Mouse (Mus musculus) embryo, embryonic 10.5 days (tissue): Measurements from ENCODE around the gene Il24.

Source experiments
- DNase-seq: peaks from one replicate; pipeline ENCODE4 v3.0.0-alpha.2; 2015; ENCODE audit warnings: low spot score

Il24 gene

GRCm38 (mm10) chr1:130850405-130850804 lies 36.8 kb downstream of the Il24 start:
- DNase-seq = no peak

DNA sequence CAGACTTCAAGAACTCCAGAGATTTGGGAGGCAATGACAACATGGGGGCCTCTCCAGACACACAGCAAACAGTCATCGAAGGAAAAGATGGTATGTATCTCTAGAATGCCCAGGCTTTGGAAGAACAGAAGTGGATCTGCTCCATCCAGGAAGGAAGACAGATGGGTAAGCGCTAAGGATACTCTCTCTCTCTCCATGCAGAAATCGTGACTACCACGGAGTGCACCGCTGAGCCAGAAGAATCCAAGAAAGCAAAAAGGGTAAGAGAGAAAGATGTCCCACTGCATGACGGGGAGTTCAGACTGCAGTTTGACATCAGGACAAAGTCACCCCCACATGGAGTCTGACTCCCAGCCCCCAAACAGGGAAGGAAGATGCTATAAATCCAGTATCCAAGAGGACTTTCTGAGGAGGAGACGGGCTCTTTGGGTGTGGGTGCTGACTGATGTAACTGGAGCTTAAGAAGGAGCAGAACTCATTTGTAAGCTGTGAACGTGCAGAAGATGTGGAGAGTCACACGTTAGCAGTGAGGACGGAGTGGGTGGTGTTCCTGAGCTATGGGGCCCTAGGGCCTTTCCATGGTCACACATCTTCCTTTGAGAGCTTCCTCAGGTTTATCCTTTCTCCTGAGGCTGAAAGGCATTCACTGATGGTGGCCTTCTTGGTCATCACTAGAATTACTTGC lies 37.6 kb downstream of the Il24 start:
- no peak for DNase-seq

GRCm38 (mm10) chr1:130844516-130844915 lies 42.7 kb downstream of the Il24 start:
- DNase-seq = no peak

DNA sequence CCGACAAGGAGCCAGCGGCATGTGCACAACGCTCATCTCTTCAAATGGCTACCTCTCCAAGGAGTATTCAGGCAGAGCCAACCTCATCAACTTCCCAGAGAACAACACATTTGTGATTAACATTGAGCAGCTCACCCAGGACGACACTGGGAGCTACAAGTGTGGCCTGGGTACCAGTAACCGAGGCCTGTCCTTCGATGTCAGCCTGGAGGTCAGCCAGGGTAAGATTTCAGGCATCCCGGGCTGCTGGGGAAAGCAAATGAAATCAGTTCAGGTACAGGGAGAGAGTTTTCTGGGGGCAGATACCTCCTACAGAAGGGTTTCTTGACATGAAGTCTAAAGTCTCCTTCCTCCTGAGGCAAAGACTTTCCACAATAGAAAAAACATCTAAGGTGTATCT lies 45.6 kb downstream of the Il24 start:
- DNase-seq = no peak

DNA sequence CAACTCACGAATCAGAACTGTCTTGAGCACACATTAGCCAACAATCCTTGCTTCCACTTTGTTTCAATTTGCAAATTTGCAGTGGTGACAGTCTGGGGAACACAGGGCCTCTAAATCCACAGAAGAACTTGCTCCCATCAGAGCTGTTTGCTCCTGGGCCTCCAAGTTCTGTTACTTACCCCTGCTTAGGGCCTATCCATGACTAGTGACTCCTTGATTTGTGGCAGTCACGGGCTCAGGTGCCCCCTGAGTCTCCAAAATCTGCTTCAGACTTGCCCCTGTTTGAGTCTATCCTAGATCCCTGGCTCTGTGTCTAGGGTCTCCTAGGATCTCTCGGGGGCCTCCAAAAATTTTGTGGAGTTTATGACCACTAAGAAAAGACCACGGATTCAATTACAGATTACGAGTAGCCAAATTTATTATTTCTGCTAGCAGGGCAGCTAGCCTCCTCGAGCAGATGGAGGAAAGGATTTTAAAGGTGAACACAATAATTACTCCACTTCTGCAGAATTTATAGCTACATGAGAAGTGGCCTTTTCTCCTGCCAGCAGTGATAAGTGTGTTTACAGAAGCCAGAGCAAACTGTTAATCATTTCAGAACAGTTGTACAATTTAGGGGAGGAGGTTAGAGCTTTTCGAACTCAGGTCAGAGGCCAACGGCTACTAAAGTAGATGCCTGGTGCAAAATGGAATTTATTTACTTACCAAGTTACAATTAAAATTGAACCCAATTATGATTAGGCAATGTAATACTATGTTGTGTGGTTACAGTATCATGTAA lies 46.5 kb downstream of the Il24 start:
- no peak for DNase-seq

DNA sequence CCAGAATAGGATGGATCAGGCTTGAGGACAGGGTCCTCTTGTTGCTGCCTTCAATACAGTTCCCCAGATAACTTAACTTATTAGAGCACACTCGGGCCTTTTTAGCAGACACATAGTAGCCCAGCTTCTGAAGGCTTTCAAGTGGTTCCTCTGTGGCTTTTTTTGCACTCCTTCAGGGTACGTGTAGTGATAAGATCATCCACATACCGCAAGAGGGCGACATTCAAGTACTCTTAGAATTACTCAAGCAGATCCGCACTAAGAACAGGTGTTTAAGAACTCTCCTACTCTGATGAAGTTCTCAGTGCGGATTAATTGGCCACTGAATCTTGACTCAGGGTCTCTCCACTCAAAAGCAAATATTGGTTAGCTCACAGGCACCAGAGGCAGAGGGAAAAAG lies 49.0 kb downstream of the Il24 start:
- peak; percentile 38 for DNase-seq

DNA sequence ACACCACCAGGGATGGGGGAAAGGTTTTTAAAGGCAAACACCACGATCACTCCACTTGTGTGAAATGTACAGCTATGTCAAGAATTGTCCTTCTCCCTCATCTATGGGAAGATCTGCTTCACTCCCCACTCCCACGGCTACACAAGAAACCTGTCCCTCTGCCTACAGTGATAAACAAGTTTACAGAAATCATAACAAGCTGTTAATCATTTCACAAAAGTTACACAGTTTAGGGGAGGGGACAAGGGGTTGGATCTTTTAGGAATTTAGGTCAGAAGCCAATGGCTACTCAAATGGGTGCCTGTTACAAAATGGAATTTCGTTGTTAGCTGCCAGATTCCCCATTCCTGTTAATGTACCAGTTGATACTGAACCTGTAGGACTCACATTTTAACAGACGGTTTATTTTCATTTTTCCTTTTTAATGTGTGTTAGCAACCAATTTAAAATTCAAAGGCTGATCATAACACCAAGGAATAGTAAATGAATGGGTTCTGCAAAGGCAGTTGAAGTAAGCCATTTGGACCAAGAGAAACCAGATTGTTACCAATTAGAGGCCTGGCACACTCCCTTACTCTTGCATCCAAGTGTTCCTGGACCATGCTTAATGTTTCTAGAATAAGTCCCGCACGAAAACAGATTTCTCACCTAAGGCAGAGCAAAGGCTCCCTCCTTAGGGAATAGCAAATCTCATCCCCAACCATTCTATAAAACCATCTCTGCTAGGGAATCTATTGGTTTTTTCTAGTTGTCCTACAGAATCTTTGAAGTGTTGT lies 51.9 kb downstream of the Il24 start:
- no peak for DNase-seq

DNA sequence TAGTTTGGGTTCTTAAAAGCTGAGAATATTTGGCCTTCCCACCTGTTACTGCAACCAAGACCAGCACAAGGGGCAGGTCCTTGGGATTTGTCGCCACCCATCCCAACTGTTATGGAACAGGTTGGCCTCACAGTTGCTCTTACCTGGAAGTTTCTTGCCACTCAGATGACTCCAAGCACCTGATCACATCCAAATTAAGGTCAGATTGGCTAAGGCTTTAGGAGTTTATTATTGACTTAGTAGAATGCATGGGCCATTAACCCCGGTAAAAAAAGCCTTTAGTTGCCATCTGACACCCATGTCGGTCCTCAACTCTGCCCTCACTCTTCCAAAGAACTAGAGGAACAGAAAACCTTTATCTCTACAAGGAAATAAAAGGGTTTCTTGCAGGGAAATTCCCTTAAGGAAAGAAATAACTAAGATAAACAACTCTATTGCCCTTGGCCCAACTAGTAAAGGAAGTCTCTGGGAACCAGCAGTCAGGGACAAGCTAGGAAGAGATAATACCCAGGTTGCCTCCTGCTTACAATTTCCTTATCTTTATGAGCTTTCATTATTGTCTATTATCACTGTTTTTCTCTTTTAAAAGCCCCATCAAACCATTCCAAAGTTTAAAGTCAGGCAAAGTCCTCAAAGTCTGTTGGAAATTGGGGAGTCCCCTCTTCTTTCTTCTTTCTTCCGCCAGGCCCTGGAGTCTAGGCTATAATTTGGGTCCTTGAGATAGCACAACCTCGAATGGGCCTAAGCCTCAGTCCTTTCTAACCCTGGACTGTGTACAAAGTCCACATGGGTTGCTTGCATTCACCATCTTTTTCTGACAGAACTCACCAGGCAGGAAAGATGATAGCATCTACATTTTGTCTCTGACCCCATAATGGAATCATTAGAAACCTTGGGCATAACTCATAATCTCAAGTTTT lies 54.8 kb downstream of the Il24 start:
- no peak for DNase-seq
